ENCODE assay signal across 8 mouse cellular contexts in genomic region chr6:39376775-39377174, GRCm38 (mm10). TPM values are rescaled to one million over a fixed set of nuclear protein-coding genes. Genes with fewer than 3 reads are reported as not detected.
DNase-seq lines count a peak whose midpoint lies in the region; ATAC-seq and TF ChIP-seq lines count a peak whose summit lies in the region.

No protein-coding gene starts in this region.

- ATAC-seq in kidney, embryonic 14.5 days (ENCODE audit: low FRiP score, low TSS enrichment), result no peak
- no peak for ATAC-seq in hindbrain, embryonic 13.5 days (ENCODE audit: low FRiP score)
- ATAC-seq in midbrain, embryonic 14.5 days (ENCODE audit: low FRiP score, low TSS enrichment), result no peak
- ATAC-seq in activated CD4-positive, CD25-positive, alpha-beta regulatory T cell, adult 4 months, result no peak
- no peak for ATAC-seq in megakaryocyte progenitor cell, adult 5-6 weeks (replicated peaks; ENCODE audit: poor library complexity)

- H3K27me3 ChIP-seq in kidney, embryonic 14.5 days (ENCODE audit: control insufficient read depth, insufficient read depth, low read length), result peaks cover 2% of the 10 kb centered on the region; the same call in 1 of the 2 replicates
- H3K27me3 ChIP-seq in hindbrain, embryonic 13.5 days, result peaks cover 24% of the 10 kb centered on the region
- H3K27me3 ChIP-seq in midbrain, embryonic 14.5 days (ENCODE audit: control insufficient read depth, insufficient read depth, low read length), result no peaks in the 10 kb centered on the region

- no peak for DNase-seq in kidney, adult 11 months
- peak; percentile 6 for DNase-seq in midbrain, embryonic 14.5 days
- DNase-seq in frontal cortex, postnatal 25 days (ENCODE audit: low spot score in 2 of 2), result no peak

- no peak for TF ChIP-seq CTCF in bone marrow macrophage, adult 2 months (IDR thresholded peaks at IDR 0.05; ENCODE audit: low read depth, low read length)

- no peak overlapping the region for H3K27ac ChIP-seq in kidney, embryonic 14.5 days (ENCODE audit: low read depth, low read length)
- no peak overlapping the region for H3K27ac ChIP-seq in bone marrow macrophage, adult 2 months (ENCODE audit: insufficient read depth, low read depth, low read length)
- H3K27ac ChIP-seq in hindbrain, embryonic 13.5 days, result no peak overlapping the region
- H3K27ac ChIP-seq in midbrain, embryonic 14.5 days (replicated peaks; ENCODE audit: low read depth, low read length), result no peak overlapping the region

- WGBS in kidney, embryonic 14.5 days, result 11% methylated on average over 9 of the region's 9 CpGs
- WGBS in hindbrain, embryonic 13.5 days, result 27% methylated on average over 9 of the region's 9 CpGs
- 25% methylated on average over 9 of the region's 9 CpGs for WGBS in midbrain, embryonic 14.5 days

- no peaks in the 10 kb centered on the region for H3K9me3 ChIP-seq in kidney, embryonic 14.5 days (ENCODE audit: control insufficient read depth, low read length)
- H3K9me3 ChIP-seq in hindbrain, embryonic 13.5 days, result no peaks in the 10 kb centered on the region
- H3K9me3 ChIP-seq in midbrain, embryonic 14.5 days (ENCODE audit: control insufficient read depth, low read length), result no peaks in the 10 kb centered on the region

- peak overlapping the region; percentile 95 for H3K4me3 ChIP-seq in kidney, embryonic 14.5 days (ENCODE audit: low read length)
- peak overlapping the region; percentile 92 for H3K4me3 ChIP-seq in bone marrow macrophage, adult 2 months (ENCODE audit: insufficient read depth, low read length)
- H3K4me3 ChIP-seq in hindbrain, embryonic 13.5 days, result peak overlapping the region; percentile 96
- H3K4me3 ChIP-seq in midbrain, embryonic 14.5 days (replicated peaks; ENCODE audit: low read depth, low read length), result peak overlapping the region; percentile 97

- peak overlapping the region; percentile 87 for H3K9ac ChIP-seq in kidney, embryonic 14.5 days (ENCODE audit: low read depth, low read length)
- peak overlapping the region; percentile 96 for H3K9ac ChIP-seq in hindbrain, embryonic 13.5 days
- peak overlapping the region; percentile 90 for H3K9ac ChIP-seq in midbrain, embryonic 14.5 days (replicated peaks; ENCODE audit: low read length)

- peaks cover 23% of the 10 kb centered on the region for H3K4me1 ChIP-seq in kidney, embryonic 14.5 days (ENCODE audit: control insufficient read depth, insufficient read depth, low read length)
- H3K4me1 ChIP-seq in bone marrow macrophage, adult 2 months (ENCODE audit: control insufficient read depth, insufficient read depth, low read length), result peaks cover 46% of the 10 kb centered on the region
- peaks cover 32% of the 10 kb centered on the region for H3K4me1 ChIP-seq in hindbrain, embryonic 13.5 days (replicated peaks)
- H3K4me1 ChIP-seq in midbrain, embryonic 14.5 days (ENCODE audit: control insufficient read depth, insufficient read depth, low read length), result peaks cover 14% of the 10 kb centered on the region

- H3K36me3 ChIP-seq in kidney, embryonic 14.5 days (ENCODE audit: control insufficient read depth, insufficient read depth, low read length), result peaks cover 5% of the 10 kb centered on the region; the same call in 1 of the 2 replicates
- peaks cover 8% of the 10 kb centered on the region for H3K36me3 ChIP-seq in hindbrain, embryonic 13.5 days
- peaks cover 4% of the 10 kb centered on the region; the same call in 1 of the 2 replicates for H3K36me3 ChIP-seq in midbrain, embryonic 14.5 days (ENCODE audit: control insufficient read depth, insufficient read depth, low read length)

- no peak for TF ChIP-seq POLR2A in bone marrow macrophage, adult 2 months (IDR thresholded peaks at IDR 0.05; ENCODE audit: borderline replicate concordance, low read depth, low read length)

- H3K4me2 ChIP-seq in kidney, embryonic 14.5 days (replicated peaks; ENCODE audit: low read depth, low read length), result peak overlapping the region; percentile 71
- peak overlapping the region; percentile 63 for H3K4me2 ChIP-seq in hindbrain, embryonic 13.5 days
- peak overlapping the region; percentile 73 for H3K4me2 ChIP-seq in midbrain, embryonic 14.5 days (ENCODE audit: low read length)

RNA-seq across cellular contexts. Expression of gene Slc37a3, which starts 0.7 kb away (rescaled TPM):
- 42.5 and 52.7 TPM in 2 replicates for polyA plus RNA-seq in kidney, embryonic 14.5 days (2014; fragmentation: Nextera tagmentation; extraction: Ambion mirVana)
- polyA plus RNA-seq in bone marrow macrophage, adult 2 months (2012; ENCODE audit: insufficient read depth, insufficient read length, missing spikeins), result 20.0 and 24.9 TPM in 2 replicates
- 63.1 and 63.2 TPM in 2 replicates for polyA plus RNA-seq in hindbrain, embryonic 13.5 days (2015; fragmentation: Nextera tagmentation; extraction: Ambion mirVana)
- 58.4 and 69.3 TPM in 2 replicates for polyA plus RNA-seq in midbrain, embryonic 14.5 days (2014; fragmentation: Nextera tagmentation; extraction: Ambion mirVana)
- polyA plus RNA-seq in activated CD4-positive, CD25-positive, alpha-beta regulatory T cell, adult 4 months (2017; shearing (Covaris generic)), result 10 to 100 TPM; 41.2 to 43.6 TPM
- 0.59 and 0.73 TPM in 2 replicates for total RNA-seq in megakaryocyte progenitor cell, adult 5-6 weeks (2015)
- 1.7 and 3.4 TPM in 2 replicates for total RNA-seq in megakaryocyte progenitor cell, adult 5-6 weeks (2017)

RNA-seq across cellular contexts. Expression of gene Rab19, which starts 4.2 kb away (rescaled TPM):
- polyA plus RNA-seq in kidney, embryonic 14.5 days (2014; fragmentation: Nextera tagmentation; extraction: Ambion mirVana), result 1.7 and 3.6 TPM in 2 replicates
- polyA plus RNA-seq in bone marrow macrophage, adult 2 months (2012; ENCODE audit: insufficient read depth, insufficient read length, missing spikeins), result 6.0 and 6.5 TPM in 2 replicates
- 0.25 and 0.34 TPM in 2 replicates for polyA plus RNA-seq in hindbrain, embryonic 13.5 days (2015; fragmentation: Nextera tagmentation; extraction: Ambion mirVana)
- polyA plus RNA-seq in midbrain, embryonic 14.5 days (2014; fragmentation: Nextera tagmentation; extraction: Ambion mirVana), result 0.17 TPM in 1 of 2 replicates, not detected in the other
- 10 to 100 TPM; 64.0 to 72.1 TPM for polyA plus RNA-seq in activated CD4-positive, CD25-positive, alpha-beta regulatory T cell, adult 4 months (2017; shearing (Covaris generic))
- 0.37 TPM in 1 of 2 replicates, not detected in the other for total RNA-seq in megakaryocyte progenitor cell, adult 5-6 weeks (2015)
- total RNA-seq in megakaryocyte progenitor cell, adult 5-6 weeks (2017), result 0.34 and 0.42 TPM in 2 replicates

RNA-seq across cellular contexts. Expression of gene Mkrn1, which starts 43.5 kb away (rescaled TPM):
- polyA plus RNA-seq in kidney, embryonic 14.5 days (2014; fragmentation: Nextera tagmentation; extraction: Ambion mirVana), result 45.5 and 65.2 TPM in 2 replicates
- polyA plus RNA-seq in bone marrow macrophage, adult 2 months (2012; ENCODE audit: insufficient read depth, insufficient read length, missing spikeins), result 101 and 107 TPM in 2 replicates
- polyA plus RNA-seq in hindbrain, embryonic 13.5 days (2015; fragmentation: Nextera tagmentation; extraction: Ambion mirVana), result 236 and 250 TPM in 2 replicates
- 244 and 294 TPM in 2 replicates for polyA plus RNA-seq in midbrain, embryonic 14.5 days (2014; fragmentation: Nextera tagmentation; extraction: Ambion mirVana)
- polyA plus RNA-seq in activated CD4-positive, CD25-positive, alpha-beta regulatory T cell, adult 4 months (2017; shearing (Covaris generic)), result 10 to 100 TPM; 58.4 to 63.4 TPM
- 43.6 and 49.2 TPM in 2 replicates for total RNA-seq in megakaryocyte progenitor cell, adult 5-6 weeks (2015)
- 31.7 and 34.4 TPM in 2 replicates for total RNA-seq in megakaryocyte progenitor cell, adult 5-6 weeks (2017)
